21 mouse cellular contexts compared by ENCODE assay signal in genomic region chr11:67353011-67353410, GRCm38 (mm10). TPM values are rescaled to one million over a fixed set of nuclear protein-coding genes. Genes with fewer than 3 reads are reported as not detected.
DNase-seq lines count a peak whose midpoint lies in the region; ATAC-seq and TF ChIP-seq lines count a peak whose summit lies in the region.
"Had no signal": no experiment of that assay in that cellular context is flagged by ENCODE, and none has a peak within 500 bp of the region (broad histone marks: within the 10 kb centered on the region; RNA-seq: fewer than 3 reads in every experiment).

No protein-coding gene starts in this region.

- no peaks in the 10 kb centered on the region for H3K36me3 ChIP-seq in intestine, postnatal 0 days (ENCODE audit: control insufficient read depth, insufficient read depth)
- H3K36me3 ChIP-seq in intestine, embryonic 16.5 days (ENCODE audit: control insufficient read depth, insufficient read depth, low read length) = no peaks in the 10 kb centered on the region
- H3K36me3 ChIP-seq in midbrain, postnatal 0 days (ENCODE audit: insufficient read depth, low read length) = no peaks in the 10 kb centered on the region
- H3K36me3 ChIP-seq in midbrain, embryonic 16.5 days (ENCODE audit: control insufficient read depth, insufficient read depth, low read length) = no peaks in the 10 kb centered on the region
- H3K36me3 ChIP-seq: heart, embryonic 10.5 days; midbrain, embryonic 15.5 days had no signal

- H3K4me3 ChIP-seq in intestine, postnatal 0 days (ENCODE audit: low read depth, low read length) = no peak overlapping the region
- no peak overlapping the region for H3K4me3 ChIP-seq in intestine, embryonic 16.5 days (ENCODE audit: low read length)
- no peak overlapping the region for H3K4me3 ChIP-seq in midbrain, postnatal 0 days (ENCODE audit: low read depth, low read length)
- no peak overlapping the region for H3K4me3 ChIP-seq in midbrain, embryonic 16.5 days (ENCODE audit: low read depth, low read length)
- H3K4me3 ChIP-seq: forebrain, embryonic 13.5 days; heart, embryonic 10.5 days; midbrain, embryonic 15.5 days had no signal

- H3K27ac ChIP-seq in intestine, postnatal 0 days (ENCODE audit: low read depth, low read length) = no peak overlapping the region
- H3K27ac ChIP-seq in intestine, embryonic 16.5 days (ENCODE audit: low read length) = no peak overlapping the region
- no peak overlapping the region for H3K27ac ChIP-seq in midbrain, postnatal 0 days (ENCODE audit: low read depth, low read length)
- H3K27ac ChIP-seq in midbrain, embryonic 16.5 days (ENCODE audit: low read length) = no peak overlapping the region
- H3K27ac ChIP-seq: forebrain, embryonic 13.5 days; heart, embryonic 10.5 days; midbrain, embryonic 15.5 days had no signal

- no peak overlapping the region for H3K4me2 ChIP-seq in intestine, postnatal 0 days (replicated peaks; ENCODE audit: low read depth)
- no peak overlapping the region for H3K4me2 ChIP-seq in intestine, embryonic 16.5 days (ENCODE audit: low read depth, low read length)
- no peak overlapping the region for H3K4me2 ChIP-seq in midbrain, postnatal 0 days (ENCODE audit: low read depth, low read length, poor library complexity, severe bottlenecking)
- H3K4me2 ChIP-seq in midbrain, embryonic 16.5 days (ENCODE audit: low read length) = no peak overlapping the region
- H3K4me2 ChIP-seq: forebrain, embryonic 13.5 days; liver, embryonic 11.5 days; midbrain, embryonic 15.5 days had no signal

- H3K9ac ChIP-seq in intestine, postnatal 0 days (ENCODE audit: low read depth, low read length) = no peak overlapping the region
- H3K9ac ChIP-seq in intestine, embryonic 16.5 days (ENCODE audit: low read depth, low read length) = no peak overlapping the region
- H3K9ac ChIP-seq in midbrain, postnatal 0 days (replicated peaks; ENCODE audit: low read length, poor library complexity, severe bottlenecking) = no peak overlapping the region
- no peak overlapping the region for H3K9ac ChIP-seq in midbrain, embryonic 16.5 days (ENCODE audit: low read depth, low read length)
- H3K9ac ChIP-seq: forebrain, embryonic 13.5 days; midbrain, embryonic 15.5 days had no signal

- peak; percentile 36 for TF ChIP-seq CTCF in intestine, postnatal 0 days (IDR thresholded peaks at IDR 0.05; ENCODE audit: low read depth)
- peak; percentile 48 for TF ChIP-seq CTCF in midbrain, postnatal 0 days (IDR thresholded peaks at IDR 0.05)

- no peak for ATAC-seq in intestine, postnatal 0 days
- no peak for ATAC-seq in intestine, embryonic 16.5 days
- ATAC-seq in midbrain, postnatal 0 days (ENCODE audit: low FRiP score) = no peak
- no peak for ATAC-seq in midbrain, embryonic 16.5 days
- ATAC-seq: CD4-positive, CD25-positive, alpha-beta regulatory T cell, adult 4 months; forebrain, embryonic 13.5 days; midbrain, embryonic 15.5 days had no signal

- 0 out of 2 replicates have a peak, but pooled peaks cover 5% of the 10 kb centered on the region for H3K27me3 ChIP-seq in intestine, postnatal 0 days (replicated peaks; ENCODE audit: control insufficient read depth, insufficient read depth, low read length)
- no peaks in the 10 kb centered on the region; the same call in 1 of the 2 replicates for H3K27me3 ChIP-seq in intestine, embryonic 16.5 days (replicated peaks; ENCODE audit: control insufficient read depth, insufficient read depth, low read length)
- H3K27me3 ChIP-seq in midbrain, postnatal 0 days (ENCODE audit: insufficient read depth, low read length) = peaks cover 3% of the 10 kb centered on the region; the same call in 1 of the 2 replicates
- no peaks in the 10 kb centered on the region for H3K27me3 ChIP-seq in midbrain, embryonic 16.5 days (ENCODE audit: control insufficient read depth, insufficient read depth, low read depth, low read length)
- H3K27me3 ChIP-seq: forebrain, embryonic 13.5 days; midbrain, embryonic 15.5 days had no signal

- H3K4me1 ChIP-seq in intestine, postnatal 0 days (replicated peaks; ENCODE audit: control insufficient read depth, insufficient read depth, low read length) = no peaks in the 10 kb centered on the region
- no peaks in the 10 kb centered on the region for H3K4me1 ChIP-seq in intestine, embryonic 16.5 days (ENCODE audit: control insufficient read depth, insufficient read depth, low read length)
- H3K4me1 ChIP-seq in midbrain, postnatal 0 days (ENCODE audit: insufficient read depth, low read length) = no peaks in the 10 kb centered on the region
- H3K4me1 ChIP-seq in midbrain, embryonic 16.5 days (ENCODE audit: control insufficient read depth, insufficient read depth, low read length) = no peaks in the 10 kb centered on the region
- H3K4me1 ChIP-seq: forebrain, embryonic 13.5 days; heart, embryonic 10.5 days; midbrain, embryonic 15.5 days had no signal

- 49% methylated on average over 4 of the region's 4 CpGs for WGBS in intestine, postnatal 0 days
- WGBS in intestine, embryonic 16.5 days = 54% methylated on average over 4 of the region's 4 CpGs
- 59% methylated on average over 4 of the region's 4 CpGs for WGBS in midbrain, postnatal 0 days
- WGBS in midbrain, embryonic 16.5 days = 57% methylated on average over 4 of the region's 4 CpGs

- no peak for DNase-seq in midbrain, postnatal 0 days (ENCODE audit: low spot score)
- DNase-seq in embryo, embryonic 11 days = peak; percentile 26
- DNase-seq in heart, adult 18-20 months = no peak
- no peak for DNase-seq in ovary, adult 18-20 months (ENCODE audit: low spot score)
- DNase-seq: cerebellum, adult 11 months; cerebellum, postnatal 25 days; heart, postnatal 36 days; kidney, postnatal 10 days; layer of hippocampus, adult 9-11 months; lung, postnatal 14 days; right cerebral cortex, postnatal 4 days; thymus, adult 2 months had no signal

- H3K9me3 ChIP-seq in intestine, postnatal 0 days (ENCODE audit: control insufficient read depth) = no peaks in the 10 kb centered on the region
- H3K9me3 ChIP-seq in intestine, embryonic 16.5 days (ENCODE audit: control insufficient read depth, low read length) = no peaks in the 10 kb centered on the region
- no peaks in the 10 kb centered on the region for H3K9me3 ChIP-seq in midbrain, postnatal 0 days (ENCODE audit: low read length)
- H3K9me3 ChIP-seq in midbrain, embryonic 16.5 days (replicated peaks; ENCODE audit: control insufficient read depth, low read length, poor library complexity, severe bottlenecking) = no peaks in the 10 kb centered on the region
- H3K9me3 ChIP-seq: forebrain, embryonic 13.5 days; heart, embryonic 10.5 days; midbrain, embryonic 15.5 days had no signal

RNA-seq across cellular contexts. Expression of gene Myh13, which starts 31.6 kb away (rescaled TPM):
- polyA plus RNA-seq in intestine, postnatal 0 days (2015; fragmentation: Nextera tagmentation; extraction: Ambion mirVana) = not detected in 2 replicates
- polyA plus RNA-seq in intestine, embryonic 16.5 days (2015; fragmentation: Nextera tagmentation; extraction: Ambion mirVana) = not detected in 2 replicates
- total RNA-seq in midbrain, postnatal 0 days (2014; rRNA removed) = 0.11 and 0.52 TPM in 2 replicates
- 0.20 and 0.23 TPM in 2 replicates for polyA plus RNA-seq in midbrain, postnatal 0 days (2015; fragmentation: Nextera tagmentation; extraction: Ambion mirVana)
- polyA plus RNA-seq in midbrain, embryonic 16.5 days (2015; fragmentation: Nextera tagmentation; extraction: Ambion mirVana) = 0.14 and 0.29 TPM in 2 replicates
- not detected for total RNA-seq in heart, adult 18-20 months (2021)
- total RNA-seq: heart, postnatal 36 days had no signal
- polyA plus RNA-seq: CD4-positive, CD25-positive, alpha-beta regulatory T cell, adult 4 months; forebrain, embryonic 13.5 days; heart, embryonic 10.5 days; intestine, embryonic 14.5 days; liver, embryonic 11.5 days had no signal
